Mouse (Mus musculus) heart, embryonic 10.5 days (tissue): Measurements from ENCODE around the gene Syt10. TPM values are rescaled to one million over a fixed set of nuclear protein-coding genes. Genes with fewer than 3 reads are reported as not detected.
"Not testable (repeated sequence)": the region's sequence is repeated elsewhere in the genome, so short reads cannot be mapped to it uniquely, and the experiment has no call there.

Experiments used
- DNase-seq: peaks from one replicate; pipeline ENCODE4 v3.0.0-alpha.2; 2017; ENCODE audit warnings: low spot score
- H3K27ac ChIP-seq: fragments of 300-500 bp; sonication (generic); 2 replicates; pipeline ENCODE4 v1.5.1; 2016; ENCODE audit warnings: mild to moderate bottlenecking
- H3K27me3 ChIP-seq: fragments of 300-500 bp; sonication (generic); 2 replicates; pipeline ENCODE4 v1.6.1; 2016; ENCODE audit warnings: mild to moderate bottlenecking; ENCODE audit not compliant: poor library complexity, insufficient read depth, severe bottlenecking
- H3K36me3 ChIP-seq: fragments of 300-500 bp; sonication (generic); 2 replicates; pipeline ENCODE4 v1.6.1; 2016; ENCODE audit warnings: mild to moderate bottlenecking, moderate library complexity
- H3K4me1 ChIP-seq: fragments of 300-500 bp; sonication (generic); 2 replicates; pipeline ENCODE4 v1.6.1; 2016; ENCODE audit warnings: mild to moderate bottlenecking
- H3K4me3 ChIP-seq: fragments of 300-500 bp; sonication (generic); 2 replicates; pipeline ENCODE4 v1.5.1; 2016; ENCODE audit warnings: mild to moderate bottlenecking, moderate library complexity
- H3K9me3 ChIP-seq: fragments of 300-500 bp; sonication (generic); 2 replicates; pipeline ENCODE4 v1.6.1; 2016; ENCODE audit warnings: mild to moderate bottlenecking, moderate library complexity
- WGBS: fragments of 180-500 bp; shearing (Covaris S2); methylation state at CpG from one replicate; pipeline ENCODE4 v1.1.7; 2016; 5-methylcytosine and 5-hydroxymethylcytosine counted together
- microRNA-seq: library from miRNA; unstranded; fragments of <30 nt; microRNA quantifications from one replicate; pipeline ENCODE4, GENCODE M21; 2017
- polyA plus RNA-seq: library from polyadenylated mRNA; unstranded; fragments of >200 nt; fragmentation: Nextera tagmentation; extraction: Ambion mirVana; gene quantifications from 2 replicates; pipeline ENCODE4 v1.2.1, GENCODE M21; 2016

Gene Syt10
- polyA plus RNA-seq, result not detected in 2 replicates

DNA sequence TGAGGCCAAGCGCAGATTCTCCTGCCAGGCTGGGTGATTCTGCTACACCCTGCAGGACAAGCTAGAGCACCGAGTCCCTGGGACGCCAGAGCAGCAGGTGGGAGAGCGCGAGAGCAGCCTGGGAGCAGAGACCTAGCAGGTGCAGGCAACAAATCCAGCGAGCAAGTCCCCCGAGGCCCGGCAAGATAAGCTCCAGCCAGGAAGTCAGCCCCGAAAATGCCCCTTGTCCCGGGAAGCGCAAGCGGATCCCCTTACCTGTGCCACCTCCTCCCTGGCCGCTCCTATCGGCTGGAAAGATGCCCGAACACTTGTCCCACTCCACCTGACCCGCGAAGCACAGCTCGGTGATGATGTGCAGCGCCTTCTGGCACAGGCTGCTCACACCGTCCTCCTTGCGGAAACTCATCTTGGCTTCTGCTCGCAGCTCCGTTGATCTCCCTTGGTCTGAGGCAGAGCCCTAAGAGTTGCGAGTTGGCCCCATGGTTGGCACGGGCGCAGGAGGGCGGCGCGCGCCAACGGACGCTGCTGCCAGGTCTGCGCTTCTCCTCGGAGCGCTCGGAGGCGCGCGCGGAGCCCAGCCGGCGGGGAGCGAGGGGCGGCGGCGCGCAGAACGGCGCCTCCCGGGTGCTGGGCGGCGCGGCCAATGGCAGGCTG is at the start of gene Syt10:
Gene Syt10 (minus strand): TSS at position 497 of the 654 bp plus-strand sequence.
- under 1% methylated on average over 53 of the region's 53 CpGs for WGBS
- Histone ChIP-seq H3K9me3 (no peaks in the 10 kb centered on the region), H3K4me3 (peak within 1 kb of the TSS; percentile 72), H3K4me1 (peaks cover 11% of the 10 kb centered on the region; the same call in 1 of the 2 replicates), H3K36me3 (no peaks in the 10 kb centered on the region), H3K27me3 (peaks cover 37% of the 10 kb centered on the region), H3K27ac (no peak within 1 kb of the TSS)
- DNase-seq, result no peak

DNA sequence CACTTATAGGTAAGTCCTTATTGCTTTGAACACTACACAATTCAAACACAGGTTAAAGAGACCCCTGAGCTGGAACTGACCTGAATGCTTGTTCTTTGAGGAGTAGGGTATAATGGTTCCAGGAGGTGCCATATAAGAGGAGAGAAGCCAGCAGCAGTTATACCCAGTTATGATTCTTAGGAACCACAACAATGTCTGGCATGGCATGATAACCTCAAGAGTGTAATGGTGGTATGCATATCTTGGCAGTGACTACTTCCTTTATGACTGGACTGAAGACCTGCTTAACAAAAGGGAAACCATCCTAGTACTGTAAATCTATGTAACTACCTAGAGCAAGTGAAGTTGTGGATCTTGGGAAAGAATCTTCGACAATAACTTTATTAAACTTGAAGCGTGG is 42.1 kb upstream of the Syt10 start:
- no peak for DNase-seq
- WGBS, result 92% methylated on average over 2 of the region's 2 CpGs
- no peak overlapping the region for H3K4me3 ChIP-seq
- H3K9me3 ChIP-seq, result no peaks in the 10 kb centered on the region
- no peaks in the 10 kb centered on the region for H3K4me1 ChIP-seq
- no peak overlapping the region for H3K27ac ChIP-seq
- no peaks in the 10 kb centered on the region for H3K36me3 ChIP-seq
- no peaks in the 10 kb centered on the region for H3K27me3 ChIP-seq

GRCm38 (mm10) chr15:89878981-89879380 is 37.3 kb upstream of the Syt10 start:
- Histone ChIP-seq H3K9me3 (no peaks in the 10 kb centered on the region), H3K4me3 (no peak overlapping the region), H3K36me3 (no peaks in the 10 kb centered on the region), H3K27ac (no peak overlapping the region), H3K4me1 (no peaks in the 10 kb centered on the region), H3K27me3 (no peaks in the 10 kb centered on the region)
- no peak for DNase-seq
- WGBS, result 86% methylated on average over 2 of the region's 2 CpGs

DNA sequence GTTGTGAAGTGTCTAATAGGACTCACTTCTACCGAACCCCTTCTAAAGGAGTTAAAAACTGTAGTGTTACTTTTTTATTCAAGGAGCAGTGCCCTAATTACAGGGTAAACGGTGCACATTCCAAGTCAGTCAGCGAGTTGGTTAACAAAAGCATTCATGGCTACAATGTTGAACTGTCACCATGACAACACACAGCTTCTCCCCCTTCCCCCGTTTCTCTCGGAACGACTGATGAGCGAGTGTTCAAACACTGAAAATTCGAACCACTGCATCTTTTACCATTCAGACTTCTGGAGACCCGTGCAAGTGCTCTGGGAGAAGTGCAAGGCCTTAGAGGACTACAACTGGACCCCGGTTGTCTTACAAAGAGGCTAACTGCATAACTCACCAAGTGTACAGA is 25.6 kb downstream of the Syt10 start:
- Histone ChIP-seq H3K4me3 (no peak overlapping the region), H3K36me3 (no peaks in the 10 kb centered on the region), H3K27me3 (no peaks in the 10 kb centered on the region), H3K27ac (no peak overlapping the region), H3K9me3 (no peaks in the 10 kb centered on the region), H3K4me1 (no peaks in the 10 kb centered on the region)
- DNase-seq, result no peak
- 71% methylated on average over 10 of the region's 10 CpGs for WGBS

GRCm38 (mm10) chr15:89804478-89804877 is 37.2 kb downstream of the Syt10 start:
- DNase-seq, result no peak
- Histone ChIP-seq H3K27me3 (no peaks in the 10 kb centered on the region), H3K9me3 (no peaks in the 10 kb centered on the region), H3K4me3 (no peak overlapping the region), H3K36me3 (no peaks in the 10 kb centered on the region), H3K27ac (no peak overlapping the region), H3K4me1 (no peaks in the 10 kb centered on the region)
- WGBS, result 89% methylated on average over 3 of the region's 3 CpGs

GRCm38 (mm10) chr15:89779928-89780327 is 61.7 kb downstream of the Syt10 start:
- Histone ChIP-seq H3K4me1 (no peaks in the 10 kb centered on the region), H3K27ac (no peak overlapping the region)
- WGBS, result 79% methylated on average over 9 of the region's 9 CpGs

GRCm38 (mm10) chr15:89766016-89766415 is 75.6 kb downstream of the Syt10 start:
- H3K36me3 ChIP-seq, H3K4me3 ChIP-seq, H3K4me1 ChIP-seq, H3K27ac ChIP-seq, H3K27me3 ChIP-seq, H3K9me3 ChIP-seq, DNase-seq: not testable (repeated sequence)
- WGBS, result 82% methylated on average over 13 of the region's 13 CpGs

More at GRCm38 (mm10) chr15:89779928-89780327, 61.7 kb downstream of the Syt10 start:
- H3K9me3 ChIP-seq, result no peaks in the 10 kb centered on the region
- DNase-seq, result no peak
- no peaks in the 10 kb centered on the region for H3K27me3 ChIP-seq
- H3K4me3 ChIP-seq, result no peak overlapping the region
- H3K36me3 ChIP-seq, result no peaks in the 10 kb centered on the region

DNA sequence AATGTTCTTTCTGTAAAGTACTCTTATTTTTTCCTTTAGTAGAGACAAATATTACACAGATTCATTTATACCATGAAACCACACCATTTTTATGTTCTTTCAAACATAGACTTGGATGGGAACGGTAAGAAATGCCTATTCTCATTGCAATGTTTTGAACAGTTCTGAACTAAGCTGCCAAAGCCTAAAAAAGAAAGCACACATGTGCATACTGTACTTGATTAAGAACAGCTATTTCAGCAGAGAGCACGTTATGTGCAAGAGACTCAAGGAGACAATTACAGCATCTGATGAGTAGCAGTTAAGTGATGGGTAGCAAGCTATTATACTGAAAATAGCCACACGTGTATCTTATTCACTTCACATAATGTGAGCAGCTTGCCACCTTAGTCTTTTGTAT is 108.0 kb downstream of the Syt10 start:
- no peak overlapping the region for H3K27ac ChIP-seq
- no peak for DNase-seq
- H3K4me1 ChIP-seq, result no peaks in the 10 kb centered on the region
- no peaks in the 10 kb centered on the region for H3K9me3 ChIP-seq
- H3K27me3 ChIP-seq, result no peaks in the 10 kb centered on the region
- no peak overlapping the region for H3K4me3 ChIP-seq
- WGBS, result 81% methylated on average over 3 of the region's 3 CpGs
- H3K36me3 ChIP-seq, result no peaks in the 10 kb centered on the region

Small RNA genes within 50 kb of the gene (microRNA-seq; reads per million reads assigned to microRNA genes)
- gene Gm24643, result not detected

Other genes with a start within 250 kb of the Syt10 start
- gene Rabl2, start 249.9 kb downstream of the Syt10 start, polyA plus RNA-seq, result 23.2 and 35.1 TPM in 2 replicates